28 mouse cellular contexts compared by ENCODE assay signal in genomic region chr7:79818321-79818720, GRCm38 (mm10). TPM values are rescaled to one million over a fixed set of nuclear protein-coding genes. Genes with fewer than 3 reads are reported as not detected.
DNase-seq lines count a peak whose midpoint lies in the region; ATAC-seq and TF ChIP-seq lines count a peak whose summit lies in the region.
"Had no signal": no experiment of that assay in that cellular context is flagged by ENCODE, and none has a peak within 500 bp of the region (broad histone marks: within the 10 kb centered on the region; RNA-seq: fewer than 3 reads in every experiment).

No protein-coding gene starts in this region.

- H3K9me3 ChIP-seq in heart, embryonic 10.5 days: no peaks in the 10 kb centered on the region
- H3K9me3 ChIP-seq in ES-Bruce4 (replicated peaks; ENCODE audit: control insufficient read depth, insufficient read depth, low read length, poor library complexity, severe bottlenecking): no peaks in the 10 kb centered on the region
- no peaks in the 10 kb centered on the region for H3K9me3 ChIP-seq in kidney, embryonic 16.5 days (ENCODE audit: low read length)
- H3K9me3 ChIP-seq: embryonic facial prominence, embryonic 12.5 days; forebrain, embryonic 12.5 days; heart, embryonic 12.5 days; hindbrain, embryonic 12.5 days had no signal

- no peaks in the 10 kb centered on the region for H3K36me3 ChIP-seq in heart, embryonic 10.5 days
- H3K36me3 ChIP-seq in ES-Bruce4 (ENCODE audit: control insufficient read depth, insufficient read depth, low read length, poor library complexity, severe bottlenecking): no peaks in the 10 kb centered on the region
- peaks cover 4% of the 10 kb centered on the region for H3K36me3 ChIP-seq in kidney, embryonic 16.5 days (ENCODE audit: insufficient read depth, low read length)
- H3K36me3 ChIP-seq: embryonic facial prominence, embryonic 12.5 days; forebrain, embryonic 12.5 days; heart, embryonic 12.5 days; hindbrain, embryonic 12.5 days had no signal

- no peak overlapping the region for H3K4me3 ChIP-seq in heart, embryonic 10.5 days
- no peak overlapping the region for H3K4me3 ChIP-seq in ES-Bruce4 (ENCODE audit: low read depth, low read length)
- H3K4me3 ChIP-seq in kidney, embryonic 16.5 days (ENCODE audit: low read length): no peak overlapping the region
- H3K4me3 ChIP-seq: embryonic facial prominence, embryonic 12.5 days; forebrain, embryonic 12.5 days; gastrocnemius, adult 2 months; heart, embryonic 12.5 days; hindbrain, embryonic 12.5 days had no signal

- H3K4me2 ChIP-seq in kidney, embryonic 16.5 days (replicated peaks; ENCODE audit: low read depth, low read length): no peak overlapping the region
- H3K4me2 ChIP-seq: embryonic facial prominence, embryonic 12.5 days; forebrain, embryonic 12.5 days; heart, embryonic 12.5 days; hindbrain, embryonic 12.5 days had no signal

- no peak for TF ChIP-seq CTCF in ES-Bruce4 (IDR thresholded peaks at IDR 0.05; ENCODE audit: low read depth, low read length)

- H3K4me1 ChIP-seq in heart, embryonic 10.5 days: peaks cover 38% of the 10 kb centered on the region
- peaks cover 10% of the 10 kb centered on the region for H3K4me1 ChIP-seq in ES-Bruce4 (ENCODE audit: control insufficient read depth, insufficient read depth, low read length)
- H3K4me1 ChIP-seq in kidney, embryonic 16.5 days (ENCODE audit: insufficient read depth, low read length): peaks cover 19% of the 10 kb centered on the region
- H3K4me1 ChIP-seq: hindbrain, embryonic 12.5 days had no signal

- no peak overlapping the region for H3K9ac ChIP-seq in ES-Bruce4 (ENCODE audit: low read depth, poor library complexity, severe bottlenecking)
- H3K9ac ChIP-seq in kidney, embryonic 16.5 days (replicated peaks; ENCODE audit: low read length): no peak overlapping the region
- H3K9ac ChIP-seq: embryonic facial prominence, embryonic 12.5 days; forebrain, embryonic 12.5 days; forebrain, postnatal 0 days; heart, embryonic 12.5 days; hindbrain, embryonic 12.5 days had no signal

- no peak for TF ChIP-seq POLR2A in ES-Bruce4 (IDR thresholded peaks at IDR 0.05; ENCODE audit: insufficient read depth, low read length)

- no peak for TF ChIP-seq EP300 in ES-Bruce4 (IDR thresholded peaks at IDR 0.05; ENCODE audit: insufficient read depth, low read depth, low read length)

- intact Hi-C loops in heart, postnatal 14 days (cut with DNase I): no loop called here

- H3K27me3 ChIP-seq in heart, embryonic 10.5 days (ENCODE audit: insufficient read depth, poor library complexity, severe bottlenecking): peaks cover 12% of the 10 kb centered on the region; the same call in 1 of the 2 replicates
- no peaks in the 10 kb centered on the region for H3K27me3 ChIP-seq in ES-Bruce4 (ENCODE audit: control insufficient read depth, insufficient read depth, low read length, poor library complexity, severe bottlenecking)
- no peaks in the 10 kb centered on the region; the same call in 1 of the 2 replicates for H3K27me3 ChIP-seq in kidney, embryonic 16.5 days (ENCODE audit: insufficient read depth, low read length)
- H3K27me3 ChIP-seq: embryonic facial prominence, embryonic 12.5 days; heart, embryonic 12.5 days had no signal

- WGBS in heart, embryonic 10.5 days: 5% methylated on average over 6 of the region's 6 CpGs
- 5% methylated on average over 6 of the region's 6 CpGs for WGBS in kidney, embryonic 16.5 days

- no peak for DNase-seq in heart, embryonic 10.5 days (ENCODE audit: low spot score)
- no peak for DNase-seq in heart, postnatal 14 days
- DNase-seq in lung, postnatal 10 days: peak; percentile 33
- no peak for DNase-seq in lung, postnatal 4 days
- peak; percentile 83 for DNase-seq in R1 (ENCODE audit: low read depth, low spot score)
- DNase-seq: adrenal gland, adult 8-10 months; adrenal gland, postnatal 36 days; cerebellum, adult 2 months; cerebellum, postnatal 14 days; embryo, embryonic 11 days; forebrain, postnatal 0 days; gastrocnemius, adult 2 months; gastrocnemius, postnatal 25 days; heart, postnatal 4 days; kidney, adult 18-20 months had no signal

- no peak for ATAC-seq in kidney, embryonic 16.5 days (ENCODE audit: low FRiP score, low TSS enrichment)
- ATAC-seq in monocyte, adult 5-6 weeks (replicated peaks; ENCODE audit: insufficient number of reproducible peaks, low FRiP score, low TSS enrichment, poor library complexity, severe bottlenecking): no peak
- ATAC-seq: forebrain, postnatal 0 days; hindbrain, embryonic 16.5 days; inflammation-experienced regulatory T-cells, adult 6 months; Patski had no signal

- H3K27ac ChIP-seq in heart, embryonic 10.5 days: peak overlapping the region; percentile 56
- H3K27ac ChIP-seq in ES-Bruce4 (ENCODE audit: insufficient read depth, low read length): 0 out of 2 replicates have a peak overlapping the region, but pooled peaks have one; percentile 37
- no peak overlapping the region for H3K27ac ChIP-seq in kidney, embryonic 16.5 days (ENCODE audit: low read length)
- H3K27ac ChIP-seq: embryonic facial prominence, embryonic 12.5 days; forebrain, embryonic 12.5 days; gastrocnemius, adult 2 months; hindbrain, embryonic 12.5 days had no signal

RNA-seq across cellular contexts. Expression of gene Mesp2, which starts 7.8 kb away (rescaled TPM):
- polyA plus RNA-seq in heart, embryonic 10.5 days (2016; fragmentation: Nextera tagmentation; extraction: Ambion mirVana): 0.21 and 0.48 TPM in 2 replicates
- total RNA-seq in heart, postnatal 14 days (2021): under 1 TPM; 0.10 to 0.19 TPM
- 1.2 and 1.5 TPM in 2 replicates for polyA plus RNA-seq in ES-Bruce4 (2011; ENCODE audit: insufficient read depth, insufficient read length, low read depth, missing spikeins)
- polyA plus RNA-seq in kidney, embryonic 16.5 days (2015; fragmentation: Nextera tagmentation; extraction: Ambion mirVana): 0.78 and 0.82 TPM in 2 replicates
- total RNA-seq in monocyte, adult 5-6 weeks (2017): not detected in 3 replicates
- total RNA-seq: common myeloid progenitor, adult 5-6 weeks; gastrocnemius, adult 2 months; gastrocnemius, postnatal 25 days; granulocyte monocyte progenitor cell, adult 5-6 weeks had no signal

RNA-seq across cellular contexts. Expression of gene Mesp1, which starts 24.7 kb away (rescaled TPM):
- polyA plus RNA-seq in heart, embryonic 10.5 days (2016; fragmentation: Nextera tagmentation; extraction: Ambion mirVana): 0.16 and 0.30 TPM in 2 replicates
- total RNA-seq in heart, postnatal 14 days (2021): not detected
- polyA plus RNA-seq in ES-Bruce4 (2011; ENCODE audit: insufficient read depth, insufficient read length, low read depth, missing spikeins): not detected in 2 replicates
- not detected in 2 replicates for polyA plus RNA-seq in kidney, embryonic 16.5 days (2015; fragmentation: Nextera tagmentation; extraction: Ambion mirVana)
- not detected in 3 replicates for total RNA-seq in monocyte, adult 5-6 weeks (2017)
- total RNA-seq: adrenal gland, adult 8-10 months; adrenal gland, postnatal 36 days; common myeloid progenitor, adult 5-6 weeks; gastrocnemius, adult 2 months; gastrocnemius, postnatal 25 days; granulocyte monocyte progenitor cell, adult 5-6 weeks; heart, postnatal 4 days had no signal
- polyA plus RNA-seq: cerebellum, adult 2 months; embryonic facial prominence, embryonic 12.5 days; forebrain, embryonic 12.5 days; heart, embryonic 12.5 days; heart, postnatal 0 days; inflammation-experienced regulatory T-cells, adult 6 months; Patski had no signal

RNA-seq across cellular contexts. Expression of gene Anpep, which starts 42.5 kb away (rescaled TPM):
- polyA plus RNA-seq in heart, embryonic 10.5 days (2016; fragmentation: Nextera tagmentation; extraction: Ambion mirVana): 6.8 and 8.3 TPM in 2 replicates
- 10 to 100 TPM; 21.4 to 25.3 TPM for total RNA-seq in heart, postnatal 14 days (2021)
- 9.7 and 10.4 TPM in 2 replicates for polyA plus RNA-seq in ES-Bruce4 (2011; ENCODE audit: insufficient read depth, insufficient read length, low read depth, missing spikeins)
- polyA plus RNA-seq in kidney, embryonic 16.5 days (2015; fragmentation: Nextera tagmentation; extraction: Ambion mirVana): 163 and 164 TPM in 2 replicates
- total RNA-seq in monocyte, adult 5-6 weeks (2017): 0.68 to 0.75 TPM in 2 of 3 replicates, not detected in the other
- total RNA-seq: granulocyte monocyte progenitor cell, adult 5-6 weeks had no signal

Comparison
In these comparisons a context has a peak if more than half of its experiments do, and no peak if none do; other contexts are left out.
1. DNase-seq: peak in lung, postnatal 10 days (single experiment) and R1 (single experiment); none in heart, embryonic 10.5 days (single experiment), heart, postnatal 14 days (0 of 2) and lung, postnatal 4 days (0 of 2).
2. RNA of gene Anpep, which starts 42.5 kb away (polyA plus RNA-seq): 163 to 164 TPM in kidney, embryonic 16.5 days; 9.7 to 10.4 TPM in ES-Bruce4 and 6.8 to 8.3 TPM in heart, embryonic 10.5 days; every median in the first group is over 10 times any median in the second.